Mouse (Mus musculus) CD4-positive, CD25-positive, alpha-beta regulatory T cell, adult 2 months (primary cell): ENCODE results near the gene Ubr1.
"Not testable (repeated sequence)": the region's sequence is repeated elsewhere in the genome, so short reads cannot be mapped to it uniquely, and the experiment has no call there.

Experiments
- DNase-seq: peaks from one replicate; pipeline ENCODE4 v3.0.0-alpha.2; 2012; ENCODE audit warnings: low read depth, low spot score

Ubr1 gene

GRCm38 (mm10) chr2:120970559-120971080 is at the start of gene Ubr1:
Gene Ubr1, minus strand, starts transcription at chr2:120970715.
- peak; percentile 93 for DNase-seq

DNA sequence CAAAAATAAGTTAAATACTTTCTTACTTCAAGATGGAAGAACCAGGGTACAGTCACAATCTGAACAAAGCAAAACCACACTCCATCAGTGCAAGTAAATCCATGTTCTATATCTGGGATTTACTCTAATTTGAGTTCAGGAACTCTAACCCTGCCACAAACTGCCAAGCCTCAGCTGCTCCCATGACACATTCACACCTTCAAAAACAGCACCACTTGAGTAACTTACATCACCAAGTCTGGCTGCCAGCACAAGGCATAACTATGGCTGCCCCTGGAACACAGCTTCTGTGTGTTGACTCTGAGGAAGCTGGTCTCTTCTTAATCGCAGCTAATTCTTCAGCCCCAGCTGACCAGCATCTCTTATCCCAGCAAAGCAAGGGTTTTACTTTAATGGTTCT is 46.6 kb upstream of the Ubr1 start:
- DNase-seq, result no peak

- no peak for DNase-seq
These were observed 45.7 kb upstream of the Ubr1 start for GRCm38 (mm10) chr2:121016226-121016625.

- DNase-seq, result no peak
These were observed 45.0 kb upstream of the Ubr1 start for GRCm38 (mm10) chr2:121015507-121015906.

- no peak for DNase-seq
These were observed 42.2 kb upstream of the Ubr1 start for GRCm38 (mm10) chr2:121012676-121013075.

GRCm38 (mm10) chr2:121009071-121009677 is 38.7 kb upstream of the Ubr1 start:
- no peak for DNase-seq

DNA sequence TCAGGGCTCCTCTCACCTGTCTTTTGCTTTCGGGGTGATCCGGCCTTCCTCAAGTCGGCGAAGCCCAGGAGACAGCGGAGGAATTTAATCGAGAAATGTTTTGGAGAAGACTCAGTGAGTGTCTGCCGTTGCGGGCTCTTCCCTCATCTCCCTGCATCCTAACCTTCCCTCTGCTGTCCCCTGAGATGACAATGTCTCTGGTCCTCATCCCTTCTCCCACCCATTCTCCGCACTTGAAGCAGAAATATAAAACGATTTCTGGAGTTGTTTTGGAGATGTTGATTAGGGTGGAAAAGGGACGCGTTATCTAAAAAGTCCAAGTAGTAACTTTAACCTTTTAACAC is 38.1 kb upstream of the Ubr1 start:
- DNase-seq, result no peak

GRCm38 (mm10) chr2:121007925-121008663 is 37.6 kb upstream of the Ubr1 start, which contains the start of gene Ccndbp1:
Gene Ccndbp1, plus strand, starts transcription at chr2:121008403.
- DNase-seq, result peak; percentile 95

DNA sequence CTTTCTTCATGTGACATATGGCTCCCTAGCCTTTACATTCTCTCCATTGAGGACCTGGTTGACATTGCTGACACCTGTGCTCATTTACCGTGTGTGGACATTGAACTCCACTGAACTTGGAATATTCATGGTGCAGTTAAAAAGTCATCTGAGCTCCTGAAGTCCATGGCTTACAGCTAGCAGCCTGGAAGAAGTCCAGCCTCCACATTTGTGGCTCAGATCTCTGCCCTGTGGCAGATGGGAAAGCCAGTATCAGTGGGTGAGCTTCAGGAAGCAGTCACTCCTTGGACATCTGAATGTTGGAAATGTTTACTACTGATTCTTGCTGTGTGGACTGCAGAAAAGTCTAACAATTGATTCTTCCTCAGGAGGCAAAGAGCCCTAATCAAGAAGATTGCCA is 36.5 kb upstream of the Ubr1 start:
- DNase-seq, result peak; percentile 1

- no peak for DNase-seq
These were observed 33.7 kb upstream of the Ubr1 start for GRCm38 (mm10) chr2:121004018-121004811.

- DNase-seq, result peak; percentile 38
These were observed 33.1 kb upstream of the Ubr1 start for GRCm38 (mm10) chr2:121003586-121003985.

- no peak for DNase-seq
These were observed 28.3 kb upstream of the Ubr1 start for GRCm38 (mm10) chr2:120998863-120999262.

GRCm38 (mm10) chr2:120996607-120997006 is 26.1 kb upstream of the Ubr1 start:
- DNase-seq, result not testable (repeated sequence)

DNA sequence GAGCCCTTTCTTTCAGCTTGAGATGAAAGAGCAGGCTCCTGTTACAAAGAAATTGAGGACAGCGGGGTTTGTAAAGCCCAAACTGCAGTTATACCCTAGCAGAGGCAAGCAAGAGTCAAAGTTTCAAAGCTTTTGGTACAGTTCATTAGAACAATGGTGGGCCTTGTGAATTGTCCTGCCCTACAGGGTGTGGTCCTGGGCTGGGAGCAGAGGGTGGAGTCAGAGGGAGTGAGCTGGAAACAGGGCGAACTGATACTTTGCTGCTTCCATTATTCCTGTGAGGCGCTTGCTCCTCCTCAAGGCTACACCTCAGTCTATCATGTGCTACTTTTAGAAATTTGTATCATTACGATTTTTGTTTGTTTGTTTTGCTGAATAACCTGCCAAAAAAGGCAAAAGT is 20.7 kb upstream of the Ubr1 start:
- no peak for DNase-seq

- DNase-seq, result peak; percentile 44
These were observed 14.7 kb upstream of the Ubr1 start for GRCm38 (mm10) chr2:120985241-120985640.

DNA sequence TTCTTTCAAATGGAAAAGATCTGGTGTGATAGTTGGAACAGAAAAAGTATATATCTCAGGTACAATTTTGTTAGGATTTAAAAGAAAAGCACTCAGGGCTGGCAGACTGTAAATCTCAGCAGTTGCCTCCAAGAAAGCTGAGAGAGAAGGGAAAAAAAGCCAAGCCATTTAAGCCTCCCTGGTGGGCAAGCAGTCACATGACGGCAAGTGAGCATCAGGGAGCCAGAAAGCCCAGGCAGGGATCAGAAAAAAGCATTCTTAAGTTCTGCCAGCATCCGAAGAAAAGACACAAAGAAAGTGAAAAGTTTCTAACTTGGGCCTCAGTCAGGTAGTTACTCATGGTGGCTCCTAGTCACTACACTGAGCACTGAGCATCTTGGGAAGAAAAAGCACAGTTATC is 13.1 kb upstream of the Ubr1 start:
- no peak for DNase-seq

DNA sequence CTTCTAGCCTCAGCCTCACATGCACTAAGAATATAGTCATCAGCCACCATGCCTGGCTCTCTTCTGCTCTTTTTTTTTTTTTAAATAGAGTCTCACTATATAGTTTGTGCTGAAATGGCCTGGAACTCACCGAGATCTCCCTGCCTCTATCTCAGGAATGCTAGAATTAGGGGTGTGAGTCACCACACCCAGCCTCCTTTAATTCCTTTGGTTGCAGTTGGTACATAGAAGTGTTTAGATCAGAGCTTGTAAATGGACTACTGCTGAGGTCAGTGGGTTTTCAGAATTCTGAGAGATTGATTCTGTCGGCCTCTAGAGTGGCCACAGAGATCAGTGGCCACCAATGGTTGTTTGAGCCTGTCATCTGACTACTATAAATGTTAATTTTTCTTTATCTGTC is 10.3 kb upstream of the Ubr1 start:
- no peak for DNase-seq

DNA sequence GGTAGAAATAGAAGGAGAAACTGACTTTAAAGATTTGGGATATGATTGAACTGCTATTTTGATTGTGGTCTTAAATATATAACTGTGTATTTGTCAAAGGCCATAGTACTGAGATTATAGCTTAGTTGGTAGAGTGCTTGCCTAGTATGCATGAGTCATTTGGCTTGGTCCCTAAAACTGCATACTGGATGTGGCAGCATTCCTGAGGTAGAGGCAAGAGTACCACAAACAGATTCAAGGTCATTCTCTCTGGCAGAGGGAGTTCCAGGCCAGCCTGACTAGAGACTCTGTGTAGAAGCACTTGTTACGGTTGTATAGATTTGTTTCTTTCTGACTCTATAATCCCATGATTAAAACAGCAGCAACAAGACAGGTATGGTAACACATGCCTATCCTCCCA is 9.3 kb upstream of the Ubr1 start:
- no peak for DNase-seq

GRCm38 (mm10) chr2:120978693-120979037 is 8.2 kb upstream of the Ubr1 start:
- DNase-seq, result peak; percentile 57

GRCm38 (mm10) chr2:120977926-120978692 is 7.6 kb upstream of the Ubr1 start:
- DNase-seq, result peak; percentile 25
